Comparison of ENCODE assay signal across 17 mouse cellular contexts in genomic region chr12:106226276-106226675, GRCm38 (mm10).
DNase-seq lines count a peak whose midpoint lies in the region; ATAC-seq and TF ChIP-seq lines count a peak whose summit lies in the region.
"Had no signal": no experiment of that assay in that cellular context is flagged by ENCODE, and none has a peak within 500 bp of the region (broad histone marks: within the 10 kb centered on the region; RNA-seq: fewer than 3 reads in every experiment).

No protein-coding gene starts in this region.

- peaks cover 36% of the 10 kb centered on the region for H3K4me1 ChIP-seq in midbrain, embryonic 10.5 days
- peaks cover 28% of the 10 kb centered on the region for H3K4me1 ChIP-seq in midbrain, embryonic 16.5 days (ENCODE audit: control insufficient read depth, insufficient read depth, low read length)
- no peaks in the 10 kb centered on the region for H3K4me1 ChIP-seq in embryonic facial prominence, embryonic 11.5 days (ENCODE audit: control insufficient read depth, insufficient read depth, low read length)
- peaks cover 18% of the 10 kb centered on the region for H3K4me1 ChIP-seq in hindbrain, embryonic 16.5 days (ENCODE audit: control insufficient read depth, insufficient read depth, low read depth, low read length)
- H3K4me1 ChIP-seq in neural tube, embryonic 13.5 days (replicated peaks), result peaks cover 33% of the 10 kb centered on the region

- H3K4me3 ChIP-seq in midbrain, embryonic 10.5 days, result no peak overlapping the region
- H3K4me3 ChIP-seq in midbrain, embryonic 16.5 days (ENCODE audit: low read depth, low read length), result no peak overlapping the region
- no peak overlapping the region for H3K4me3 ChIP-seq in embryonic facial prominence, embryonic 11.5 days (ENCODE audit: low read depth, low read length)
- H3K4me3 ChIP-seq in hindbrain, embryonic 16.5 days (ENCODE audit: low read length), result no peak overlapping the region
- no peak overlapping the region for H3K4me3 ChIP-seq in neural tube, embryonic 13.5 days
- no peak overlapping the region for H3K4me3 ChIP-seq in layer of hippocampus, adult 2 months
- H3K4me3 ChIP-seq: heart, adult 2 months had no signal

- peaks cover 27% of the 10 kb centered on the region for H3K27me3 ChIP-seq in midbrain, embryonic 10.5 days (ENCODE audit: low read depth, poor library complexity, severe bottlenecking)
- no peaks in the 10 kb centered on the region for H3K27me3 ChIP-seq in midbrain, embryonic 16.5 days (ENCODE audit: control insufficient read depth, insufficient read depth, low read depth, low read length)
- H3K27me3 ChIP-seq in embryonic facial prominence, embryonic 11.5 days (ENCODE audit: control insufficient read depth, insufficient read depth, low read length), result no peaks in the 10 kb centered on the region; the same call in 1 of the 2 replicates
- H3K27me3 ChIP-seq in hindbrain, embryonic 16.5 days (replicated peaks; ENCODE audit: control insufficient read depth, insufficient read depth, low read length), result no peaks in the 10 kb centered on the region
- H3K27me3 ChIP-seq in neural tube, embryonic 13.5 days, result 0 out of 2 replicates have a peak, but pooled peaks cover 6% of the 10 kb centered on the region

- H3K36me3 ChIP-seq in midbrain, embryonic 10.5 days, result no peaks in the 10 kb centered on the region
- H3K36me3 ChIP-seq in midbrain, embryonic 16.5 days (ENCODE audit: control insufficient read depth, insufficient read depth, low read length), result no peaks in the 10 kb centered on the region
- no peaks in the 10 kb centered on the region for H3K36me3 ChIP-seq in embryonic facial prominence, embryonic 11.5 days (replicated peaks; ENCODE audit: control insufficient read depth, insufficient read depth, low read depth, low read length)
- no peaks in the 10 kb centered on the region for H3K36me3 ChIP-seq in hindbrain, embryonic 16.5 days (ENCODE audit: control insufficient read depth, insufficient read depth, low read length)
- no peaks in the 10 kb centered on the region for H3K36me3 ChIP-seq in neural tube, embryonic 13.5 days

- no peak for ATAC-seq in midbrain, embryonic 16.5 days
- no peak for ATAC-seq in embryonic facial prominence, embryonic 11.5 days (replicated peaks; ENCODE audit: insufficient number of reproducible peaks, low FRiP score, low TSS enrichment, low read depth)
- ATAC-seq in hindbrain, embryonic 16.5 days, result 0 out of 2 replicates have a peak, but pooled peaks have one; percentile 37
- 0 out of 2 replicates have a peak, but pooled peaks have one; percentile 30 for ATAC-seq in neural tube, embryonic 13.5 days (ENCODE audit: low read depth)
- ATAC-seq: CD4-positive, CD25-positive, alpha-beta regulatory T cell, adult 4 months had no signal

- peaks cover 4% of the 10 kb centered on the region; the same call in 1 of the 2 replicates for H3K9me3 ChIP-seq in midbrain, embryonic 10.5 days (replicated peaks)
- no peaks in the 10 kb centered on the region for H3K9me3 ChIP-seq in midbrain, embryonic 16.5 days (replicated peaks; ENCODE audit: control insufficient read depth, low read length, poor library complexity, severe bottlenecking)
- H3K9me3 ChIP-seq in embryonic facial prominence, embryonic 11.5 days (replicated peaks; ENCODE audit: control insufficient read depth, low read length), result no peaks in the 10 kb centered on the region
- no peaks in the 10 kb centered on the region for H3K9me3 ChIP-seq in hindbrain, embryonic 16.5 days (ENCODE audit: control insufficient read depth, low read length)
- no peaks in the 10 kb centered on the region for H3K9me3 ChIP-seq in neural tube, embryonic 13.5 days

- H3K4me2 ChIP-seq in midbrain, embryonic 16.5 days (ENCODE audit: low read length), result no peak overlapping the region
- H3K4me2 ChIP-seq in embryonic facial prominence, embryonic 11.5 days (ENCODE audit: low read depth, low read length), result no peak overlapping the region
- H3K4me2 ChIP-seq in hindbrain, embryonic 16.5 days (ENCODE audit: low read length), result no peak overlapping the region
- no peak overlapping the region for H3K4me2 ChIP-seq in neural tube, embryonic 13.5 days

- WGBS in midbrain, embryonic 10.5 days, result 16% methylated on average over 7 of the region's 7 CpGs
- 19% methylated on average over 7 of the region's 7 CpGs for WGBS in midbrain, embryonic 16.5 days
- WGBS in embryonic facial prominence, embryonic 11.5 days, result 16% methylated on average over 7 of the region's 7 CpGs
- WGBS in hindbrain, embryonic 16.5 days, result 29% methylated on average over 6 of the region's 7 CpGs
- 30% methylated on average over 7 of the region's 7 CpGs for WGBS in neural tube, embryonic 13.5 days

- H3K9ac ChIP-seq in midbrain, embryonic 16.5 days (ENCODE audit: low read depth, low read length), result no peak overlapping the region
- no peak overlapping the region for H3K9ac ChIP-seq in embryonic facial prominence, embryonic 11.5 days (replicated peaks; ENCODE audit: low read length)
- no peak overlapping the region for H3K9ac ChIP-seq in hindbrain, embryonic 16.5 days (ENCODE audit: low read depth, low read length)
- H3K9ac ChIP-seq in neural tube, embryonic 13.5 days, result no peak overlapping the region
- H3K9ac ChIP-seq: liver, embryonic 14.5 days had no signal

- intact Hi-C loops in left cerebral cortex, postnatal 36 days (cut with DNase I), result no loop called here

- no peak for TF ChIP-seq CTCF in layer of hippocampus, adult 2 months (conservative IDR thresholded peaks at IDR 0.05)

- H3K27ac ChIP-seq in midbrain, embryonic 10.5 days (replicated peaks), result peak overlapping the region; percentile 80
- H3K27ac ChIP-seq in midbrain, embryonic 16.5 days (ENCODE audit: low read length), result no peak overlapping the region
- H3K27ac ChIP-seq in embryonic facial prominence, embryonic 11.5 days (replicated peaks; ENCODE audit: low read depth, low read length), result 0 out of 2 replicates have a peak overlapping the region, but pooled peaks have one; percentile 16
- no peak overlapping the region for H3K27ac ChIP-seq in hindbrain, embryonic 16.5 days (ENCODE audit: low read depth, low read length)
- 0 out of 2 replicates have a peak overlapping the region, but pooled peaks have one; percentile 69 for H3K27ac ChIP-seq in neural tube, embryonic 13.5 days (replicated peaks)
- no peak overlapping the region for H3K27ac ChIP-seq in layer of hippocampus, adult 2 months
- H3K27ac ChIP-seq: heart, adult 2 months; liver, embryonic 14.5 days had no signal

- peak; percentile 50 for DNase-seq in midbrain, embryonic 10.5 days (ENCODE audit: low spot score)
- peak; percentile 60 for DNase-seq in embryonic facial prominence, embryonic 11.5 days (ENCODE audit: low spot score)
- no peak for DNase-seq in layer of hippocampus, adult 2 months (ENCODE audit: low spot score in 2 of 2)
- no peak for DNase-seq in heart, adult 18-20 months
- no peak for DNase-seq in left cerebral cortex, postnatal 36 days (ENCODE audit: low spot score in 2 of 2)
- DNase-seq: cerebellum, adult 2 months; heart, adult 2 months; heart, postnatal 36 days; kidney, adult 8-10 months; lung, postnatal 10 days; right cerebral cortex, adult 18-20 months; thymus, postnatal 4 days had no signal

Comparison
In these comparisons a context has a peak if more than half of its experiments do, and no peak if none do; other contexts are left out.
1. H3K27ac ChIP-seq: peak in midbrain, embryonic 10.5 days (single experiment), embryonic facial prominence, embryonic 11.5 days (single experiment) and neural tube, embryonic 13.5 days (single experiment); none in midbrain, embryonic 16.5 days (single experiment), hindbrain, embryonic 16.5 days (single experiment) and layer of hippocampus, adult 2 months (single experiment).
2. DNase-seq: peak in midbrain, embryonic 10.5 days (single experiment) and embryonic facial prominence, embryonic 11.5 days (single experiment); none in layer of hippocampus, adult 2 months (0 of 2), heart, adult 18-20 months (0 of 2) and left cerebral cortex, postnatal 36 days (0 of 2).
3. ATAC-seq: peak in hindbrain, embryonic 16.5 days (single experiment) and neural tube, embryonic 13.5 days (single experiment); none in midbrain, embryonic 16.5 days (single experiment) and embryonic facial prominence, embryonic 11.5 days (single experiment).